Mouse (Mus musculus): ENCODE data around the gene Pmepa1.
A peak's percentile ranks its signal among the peaks of the same experiment; 100 is the strongest.

DNA sequence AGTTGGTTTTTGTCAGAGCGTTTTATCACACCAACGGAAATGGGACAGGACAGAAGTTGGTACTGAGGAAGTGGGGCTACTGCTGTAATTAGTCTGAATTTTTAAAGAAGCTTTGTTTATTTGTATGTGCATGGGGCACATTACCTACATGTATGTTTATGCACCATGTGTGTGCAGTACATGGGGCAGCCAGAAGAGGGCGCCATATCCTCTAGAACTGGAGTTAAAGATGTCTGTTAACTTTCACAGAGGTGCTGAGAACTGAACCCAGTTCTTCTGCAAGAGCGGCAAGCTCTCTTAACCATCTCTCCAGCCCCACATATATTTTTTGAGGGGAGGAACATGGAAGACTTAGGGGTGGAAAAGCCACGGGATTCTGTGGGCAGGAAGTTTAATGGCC is 100.6 kb downstream of the Pmepa1 start:
- TF ChIP-seq CTCF (IDR thresholded peaks at IDR 0.05) (peak; percentile 19; the same call in 1 of the 2 replicates), EP300 (IDR thresholded peaks at IDR 0.05) (no peak)

Measured in lung, postnatal 0 days (tissue).